Mouse (Mus musculus) kidney, embryonic 14.5 days (tissue): ENCODE measurements at regions not wholly inside any gene's neighbourhood (a gene's known extent, or its start where the extent isn't known, plus 50 kb on each side); places are given as distances from the start of the nearest gene placed in this dataset.

Experiments used
- ATAC-seq: fragments of 200-750 bp; cut with Nextera tagmentation; 2 replicates; pipeline ENCODE4 v1.8.0; 2017; ENCODE audit warnings: moderate number of reproducible peaks, mild to moderate bottlenecking, moderate TSS enrichment, moderate library complexity; ENCODE audit not compliant: low FRiP score, low TSS enrichment
- H3K27ac ChIP-seq: fragments of 300-500 bp; sonication (generic); 2 replicates; pipeline ENCODE4 v1.5.1; 2014; ENCODE audit warnings: low read depth, mild to moderate bottlenecking, low read length, moderate library complexity, mixed read lengths
- H3K27me3 ChIP-seq: fragments of 300-500 bp; sonication (generic); 2 replicates; pipeline ENCODE4 v1.6.1; 2014; ENCODE audit warnings: mild to moderate bottlenecking, low read length; ENCODE audit not compliant: control insufficient read depth, insufficient read depth
- H3K36me3 ChIP-seq: fragments of 300-500 bp; sonication (generic); 2 replicates; pipeline ENCODE4 v1.6.1; 2014; ENCODE audit warnings: low read length, mixed read lengths; ENCODE audit not compliant: control insufficient read depth, insufficient read depth
- H3K4me1 ChIP-seq: fragments of 300-500 bp; sonication (generic); 2 replicates; pipeline ENCODE4 v1.6.1; 2014; ENCODE audit warnings: low read length, mixed read lengths; ENCODE audit not compliant: control insufficient read depth, insufficient read depth
- H3K4me2 ChIP-seq: fragments of 300-500 bp; sonication (generic); replicated peaks from 2 replicates; pipeline ENCODE4 v1.6.1; 2014; ENCODE audit warnings: low read depth, mild to moderate bottlenecking, low read length
- H3K4me3 ChIP-seq: fragments of 300-500 bp; sonication (generic); 2 replicates; pipeline ENCODE4 v1.5.1; 2014; ENCODE audit warnings: mild to moderate bottlenecking, low read length
- H3K9ac ChIP-seq: fragments of 300-500 bp; sonication (generic); 2 replicates; pipeline ENCODE4 v1.6.1; 2014; ENCODE audit warnings: low read depth, mild to moderate bottlenecking, low read length, moderate library complexity
- H3K9me3 ChIP-seq: fragments of 300-500 bp; sonication (generic); 2 replicates; pipeline ENCODE4 v1.6.1; 2016; ENCODE audit warnings: low read length; ENCODE audit not compliant: control insufficient read depth
- WGBS: fragments of 180-500 bp; shearing (Covaris S2); extraction: QIAGEN DNeasy Blood & Tissue Kit; methylation state at CpG from one replicate; pipeline ENCODE4 v1.1.7; 2014; 5-methylcytosine and 5-hydroxymethylcytosine counted together

GRCm38 (mm10) chr10:91701822-91702221, 520.7 kb upstream of the Tmpo start:
- Histone ChIP-seq H3K9me3 (no peaks in the 10 kb centered on the region), H3K27ac (no peak overlapping the region), H3K27me3 (no peaks in the 10 kb centered on the region), H3K36me3 (no peaks in the 10 kb centered on the region), H3K4me3 (no peak overlapping the region), H3K9ac (no peak overlapping the region), H3K4me2 (no peak overlapping the region), H3K4me1 (no peaks in the 10 kb centered on the region; the same call in 1 of the 2 replicates)
- ATAC-seq, result no peak
- 70% methylated on average over 3 of the region's 3 CpGs for WGBS

- ATAC-seq, result no peak
- WGBS, result 53% methylated on average over 8 of the region's 8 CpGs
- H3K36me3 ChIP-seq, result no peaks in the 10 kb centered on the region
- no peak overlapping the region for H3K9ac ChIP-seq
- no peak overlapping the region for H3K27ac ChIP-seq
- H3K4me1 ChIP-seq, result no peaks in the 10 kb centered on the region
- H3K4me3 ChIP-seq, result no peak overlapping the region
- no peak overlapping the region for H3K4me2 ChIP-seq
- no peaks in the 10 kb centered on the region for H3K27me3 ChIP-seq
- H3K9me3 ChIP-seq, result no peaks in the 10 kb centered on the region
Observed at GRCm38 (mm10) chr10:91686082-91686618, 505.0 kb upstream of the Tmpo start.

GRCm38 (mm10) chr10:91685164-91686027, 504.3 kb upstream of the Tmpo start:
- Histone ChIP-seq H3K4me3 (no peak overlapping the region), H3K27ac (no peak overlapping the region), H3K4me1 (no peaks in the 10 kb centered on the region), H3K4me2 (no peak overlapping the region), H3K27me3 (no peaks in the 10 kb centered on the region), H3K9me3 (no peaks in the 10 kb centered on the region), H3K36me3 (no peaks in the 10 kb centered on the region), H3K9ac (no peak overlapping the region)
- peak; percentile 78; the same call in 1 of the 2 replicates for ATAC-seq
- WGBS, result 51% methylated on average over 8 of the region's 8 CpGs

- Histone ChIP-seq H3K36me3 (no peaks in the 10 kb centered on the region), H3K9ac (no peak overlapping the region), H3K27ac (no peak overlapping the region), H3K27me3 (no peaks in the 10 kb centered on the region), H3K4me2 (no peak overlapping the region), H3K9me3 (no peaks in the 10 kb centered on the region), H3K4me1 (no peaks in the 10 kb centered on the region), H3K4me3 (no peak overlapping the region)
- no peak for ATAC-seq
Observed at GRCm38 (mm10) chr10:91679641-91680040, 498.5 kb upstream of the Tmpo start.

GRCm38 (mm10) chr10:91637911-91638310, 456.8 kb upstream of the Tmpo start:
- ATAC-seq, result no peak

GRCm38 (mm10) chr10:91628672-91629071, 447.6 kb upstream of the Tmpo start:
- H3K27me3 ChIP-seq, result no peaks in the 10 kb centered on the region
- H3K9me3 ChIP-seq, result no peaks in the 10 kb centered on the region
- no peak overlapping the region for H3K4me3 ChIP-seq
- H3K27ac ChIP-seq, result no peak overlapping the region
- no peak for ATAC-seq
- no peak overlapping the region for H3K4me2 ChIP-seq
- no peaks in the 10 kb centered on the region for H3K36me3 ChIP-seq
- WGBS, result 79% methylated on average over 6 of the region's 6 CpGs
- H3K9ac ChIP-seq, result no peak overlapping the region
- H3K4me1 ChIP-seq, result no peaks in the 10 kb centered on the region

More at GRCm38 (mm10) chr10:91637911-91638310, 456.8 kb upstream of the Tmpo start:
- H3K9ac ChIP-seq, result no peak overlapping the region
- H3K9me3 ChIP-seq, result no peaks in the 10 kb centered on the region
- H3K36me3 ChIP-seq, result no peaks in the 10 kb centered on the region
- no peak overlapping the region for H3K4me2 ChIP-seq
- H3K4me3 ChIP-seq, result no peak overlapping the region
- H3K4me1 ChIP-seq, result no peaks in the 10 kb centered on the region
- no peak overlapping the region for H3K27ac ChIP-seq
- H3K27me3 ChIP-seq, result no peaks in the 10 kb centered on the region

- Histone ChIP-seq H3K4me1 (no peaks in the 10 kb centered on the region), H3K9me3 (no peaks in the 10 kb centered on the region), H3K9ac (no peak overlapping the region), H3K27me3 (no peaks in the 10 kb centered on the region), H3K4me2 (no peak overlapping the region), H3K4me3 (no peak overlapping the region), H3K36me3 (no peaks in the 10 kb centered on the region), H3K27ac (no peak overlapping the region)
- WGBS, result 79% methylated on average over 2 of the region's 2 CpGs
- ATAC-seq, result no peak
Observed at GRCm38 (mm10) chr10:91622281-91622680, 441.2 kb upstream of the Tmpo start.

- Histone ChIP-seq H3K9me3 (no peaks in the 10 kb centered on the region), H3K9ac (no peak overlapping the region), H3K27ac (no peak overlapping the region), H3K4me2 (no peak overlapping the region), H3K36me3 (no peaks in the 10 kb centered on the region), H3K27me3 (no peaks in the 10 kb centered on the region), H3K4me3 (no peak overlapping the region), H3K4me1 (no peaks in the 10 kb centered on the region)
- ATAC-seq, result no peak
- WGBS, result 68% methylated on average over 8 of the region's 8 CpGs
Observed at GRCm38 (mm10) chr10:91613794-91614479, 432.8 kb upstream of the Tmpo start.

- 86% methylated on average over 4 of the region's 4 CpGs for WGBS
- H3K9ac ChIP-seq, result no peak overlapping the region
- H3K27ac ChIP-seq, result no peak overlapping the region
- no peak overlapping the region for H3K4me3 ChIP-seq
- ATAC-seq, result no peak
- H3K36me3 ChIP-seq, result no peaks in the 10 kb centered on the region
- H3K9me3 ChIP-seq, result no peaks in the 10 kb centered on the region
- no peaks in the 10 kb centered on the region for H3K4me1 ChIP-seq
- no peak overlapping the region for H3K4me2 ChIP-seq
- no peaks in the 10 kb centered on the region for H3K27me3 ChIP-seq
Observed at GRCm38 (mm10) chr10:91612052-91612451, 430.9 kb upstream of the Tmpo start.
